Mouse (Mus musculus): ENCODE data around the gene Tex52. TPM values are rescaled to one million over a fixed set of nuclear protein-coding genes. Genes with fewer than 3 reads are reported as not detected.
"Not testable (repeated sequence)": the region's sequence is repeated elsewhere in the genome, so short reads cannot be mapped to it uniquely, and the experiment has no call there.

Gene Tex52
- polyA plus RNA-seq, 1 experiment from 2014 or later: 0.28 TPM

- H3K36me3 ChIP-seq: peaks cover 35% of the 10 kb centered on the region
- H3K4me1 ChIP-seq: peaks cover 37% of the 10 kb centered on the region
- H3K27ac ChIP-seq (replicated peaks): no peak overlapping the region
- no peaks in the 10 kb centered on the region for H3K9me3 ChIP-seq
- H3K4me2 ChIP-seq: no peak overlapping the region
- 31% methylated on average over 2 of the region's 2 CpGs for WGBS
- no peak for ATAC-seq (ENCODE audit: extremely low read depth, insufficient number of reproducible peaks, low FRiP score, low TSS enrichment)
- H3K4me3 ChIP-seq: no peak overlapping the region
- no peak overlapping the region for H3K9ac ChIP-seq
- H3K27me3 ChIP-seq (replicated peaks): no peaks in the 10 kb centered on the region
Measured at GRCm38 (mm10) chr6:128358999-128359398, 16.3 kb upstream of the Tex52 start.

- H3K4me3 ChIP-seq: peak overlapping the region; percentile 76
- H3K27me3 ChIP-seq (replicated peaks): no peaks in the 10 kb centered on the region
- peaks cover 39% of the 10 kb centered on the region for H3K4me1 ChIP-seq
- ATAC-seq (ENCODE audit: extremely low read depth, insufficient number of reproducible peaks, low FRiP score, low TSS enrichment): no peak
- peak overlapping the region; percentile 95 for H3K27ac ChIP-seq (replicated peaks)
- peaks cover 47% of the 10 kb centered on the region for H3K36me3 ChIP-seq
- H3K9me3 ChIP-seq: no peaks in the 10 kb centered on the region
- peak overlapping the region; percentile 93 for H3K9ac ChIP-seq
- peak overlapping the region; percentile 83 for H3K4me2 ChIP-seq
- 17% methylated on average over 9 of the region's 9 CpGs for WGBS
Measured at GRCm38 (mm10) chr6:128361901-128362300, 13.4 kb upstream of the Tex52 start.

- Histone ChIP-seq H3K4me3 (peak within 1 kb of the TSS; percentile 76), H3K27ac (replicated peaks) (peak within 1 kb of the TSS; percentile 95), H3K9me3 (no peaks in the 10 kb centered on the region), H3K4me2 (peak within 1 kb of the TSS; percentile 83), H3K36me3 (peaks cover 47% of the 10 kb centered on the region), H3K9ac (peak within 1 kb of the TSS; percentile 93), H3K27me3 (replicated peaks) (no peaks in the 10 kb centered on the region), H3K4me1 (peaks cover 39% of the 10 kb centered on the region)
- under 1% methylated on average over 56 of the region's 76 CpGs for WGBS
- ATAC-seq (ENCODE audit: extremely low read depth, insufficient number of reproducible peaks, low FRiP score, low TSS enrichment): peak; percentile 90
Measured at GRCm38 (mm10) chr6:128362381-128363006, 12.8 kb upstream of the Tex52 start, which contains the start of the genes Rhno1 and Foxm1. Gene Rhno1, minus strand, starts transcription at chr6:128362911. Gene Foxm1, plus strand, starts transcription at chr6:128362967.

GRCm38 (mm10) chr6:128363007-128363825, 12.0 kb upstream of the Tex52 start:
- WGBS: 3% methylated on average over 34 of the region's 46 CpGs
- Histone ChIP-seq H3K27ac (replicated peaks) (peak overlapping the region; percentile 95), H3K4me2 (peak overlapping the region; percentile 83)

GRCm38 (mm10) chr6:128364721-128365120, 10.5 kb upstream of the Tex52 start:
- Histone ChIP-seq H3K27ac (replicated peaks) (no peak overlapping the region; the same call in 1 of the 2 replicates), H3K9ac (0 out of 2 replicates have a peak overlapping the region, but pooled peaks have one; percentile 7), H3K4me1 (peaks cover 39% of the 10 kb centered on the region), H3K4me3 (0 out of 2 replicates have a peak overlapping the region, but pooled peaks have one; percentile 76), H3K36me3 (peaks cover 53% of the 10 kb centered on the region), H3K27me3 (replicated peaks) (no peaks in the 10 kb centered on the region), H3K9me3 (no peaks in the 10 kb centered on the region), H3K4me2 (peak overlapping the region; percentile 83)
- 76% methylated on average over 6 of the region's 6 CpGs for WGBS
- no peak for ATAC-seq (ENCODE audit: extremely low read depth, insufficient number of reproducible peaks, low FRiP score, low TSS enrichment)

More at GRCm38 (mm10) chr6:128363007-128363825, 12.0 kb upstream of the Tex52 start:
- Histone ChIP-seq H3K4me1 (peaks cover 39% of the 10 kb centered on the region), H3K36me3 (peaks cover 47% of the 10 kb centered on the region), H3K27me3 (replicated peaks) (no peaks in the 10 kb centered on the region), H3K4me3 (peak overlapping the region; percentile 76), H3K9ac (peak overlapping the region; percentile 93), H3K9me3 (no peaks in the 10 kb centered on the region)
- ATAC-seq (ENCODE audit: extremely low read depth, insufficient number of reproducible peaks, low FRiP score, low TSS enrichment): no peak

- WGBS: 90% methylated on average over 5 of the region's 5 CpGs
- ATAC-seq (ENCODE audit: extremely low read depth, insufficient number of reproducible peaks, low FRiP score, low TSS enrichment): no peak
- H3K27me3 ChIP-seq (replicated peaks): no peaks in the 10 kb centered on the region
- H3K9ac ChIP-seq: no peak overlapping the region
- no peak overlapping the region for H3K4me3 ChIP-seq
- H3K9me3 ChIP-seq: no peaks in the 10 kb centered on the region
- H3K4me2 ChIP-seq: no peak overlapping the region
- peaks cover 63% of the 10 kb centered on the region for H3K36me3 ChIP-seq
- peaks cover 32% of the 10 kb centered on the region for H3K4me1 ChIP-seq
- H3K27ac ChIP-seq (replicated peaks): no peak overlapping the region
Measured at GRCm38 (mm10) chr6:128366466-128366865, 8.8 kb upstream of the Tex52 start.

GRCm38 (mm10) chr6:128370040-128370439, 5.2 kb upstream of the Tex52 start:
- Histone ChIP-seq H3K4me3 (no peak overlapping the region), H3K36me3 (peaks cover 98% of the 10 kb centered on the region), H3K27ac (replicated peaks) (no peak overlapping the region), H3K27me3 (replicated peaks) (no peaks in the 10 kb centered on the region), H3K4me2 (no peak overlapping the region), H3K9ac (no peak overlapping the region), H3K9me3 (no peaks in the 10 kb centered on the region), H3K4me1 (peaks cover 15% of the 10 kb centered on the region)
- 67% methylated on average over 5 of the region's 5 CpGs for WGBS
- no peak for ATAC-seq (ENCODE audit: extremely low read depth, insufficient number of reproducible peaks, low FRiP score, low TSS enrichment)

GRCm38 (mm10) chr6:128376371-128377085, 1.3 kb downstream of the Tex52 start:
- no peak overlapping the region for H3K27ac ChIP-seq (replicated peaks)
- H3K27me3 ChIP-seq (replicated peaks): no peaks in the 10 kb centered on the region
- no peak overlapping the region for H3K4me2 ChIP-seq
- no peak overlapping the region for H3K4me3 ChIP-seq
- 90% methylated on average over 17 of the region's 17 CpGs for WGBS
- peaks cover 8% of the 10 kb centered on the region for H3K4me1 ChIP-seq
- no peaks in the 10 kb centered on the region for H3K9me3 ChIP-seq
- peaks cover 55% of the 10 kb centered on the region for H3K36me3 ChIP-seq
- H3K9ac ChIP-seq: no peak overlapping the region
- ATAC-seq (ENCODE audit: extremely low read depth, insufficient number of reproducible peaks, low FRiP score, low TSS enrichment): no peak

GRCm38 (mm10) chr6:128379636-128380035, 4.4 kb downstream of the Tex52 start:
- WGBS: 78% methylated on average over 16 of the region's 16 CpGs
- Histone ChIP-seq H3K27ac (replicated peaks) (no peak overlapping the region), H3K27me3 (replicated peaks) (no peaks in the 10 kb centered on the region), H3K9ac (no peak overlapping the region), H3K4me1 (peaks cover 6% of the 10 kb centered on the region), H3K4me2 (no peak overlapping the region), H3K36me3 (peaks cover 24% of the 10 kb centered on the region), H3K9me3 (no peaks in the 10 kb centered on the region), H3K4me3 (no peak overlapping the region)
- ATAC-seq (ENCODE audit: extremely low read depth, insufficient number of reproducible peaks, low FRiP score, low TSS enrichment): no peak

- not testable (repeated sequence) for H3K9ac ChIP-seq; H3K4me3 ChIP-seq; H3K4me1 ChIP-seq; H3K9me3 ChIP-seq; H3K4me2 ChIP-seq; H3K27me3 ChIP-seq (replicated peaks); ATAC-seq (ENCODE audit: extremely low read depth, insufficient number of reproducible peaks, low FRiP score, low TSS enrichment); H3K27ac ChIP-seq (replicated peaks)
- peaks cover 17% of the 10 kb centered on the region for H3K36me3 ChIP-seq
- 43% methylated on average over 1 of the region's 1 CpGs for WGBS
Measured at GRCm38 (mm10) chr6:128380594-128381167, 5.4 kb downstream of the Tex52 start.

GRCm38 (mm10) chr6:128381254-128381653, 6.0 kb downstream of the Tex52 start:
- Histone ChIP-seq H3K4me1 (no peaks in the 10 kb centered on the region), H3K4me2 (no peak overlapping the region), H3K27ac (replicated peaks) (no peak overlapping the region), H3K27me3 (replicated peaks) (no peaks in the 10 kb centered on the region), H3K9ac (no peak overlapping the region), H3K4me3 (no peak overlapping the region), H3K9me3 (no peaks in the 10 kb centered on the region), H3K36me3 (peaks cover 11% of the 10 kb centered on the region)
- WGBS: 66% methylated on average over 3 of the region's 3 CpGs
- no peak for ATAC-seq (ENCODE audit: extremely low read depth, insufficient number of reproducible peaks, low FRiP score, low TSS enrichment)

All from heart, embryonic 13.5 days (tissue).